Comparison of ENCODE assay signal across 15 mouse cellular contexts in genomic region chr10:3931831-3932230, GRCm38 (mm10).
A peak's percentile ranks its signal among the peaks of the same experiment; 100 is the strongest.
DNase-seq lines count a peak whose midpoint lies in the region.
"Had no signal": no experiment of that assay in that cellular context is flagged by ENCODE, and none has a peak within 500 bp of the region (broad histone marks: within the 10 kb centered on the region; RNA-seq: fewer than 3 reads in every experiment).

No protein-coding gene starts in this region.

- peak; percentile 21 for DNase-seq in heart, adult 11 months
- DNase-seq in heart, adult 9 months (ENCODE audit: low spot score in 2 of 2) = no peak
- DNase-seq in adipocyte (ENCODE audit: low spot score) (peak; percentile 30), liver (no peak)
- peak; percentile 35 for DNase-seq in retina, embryonic 14.5 days (ENCODE audit: low spot score)
- DNase-seq in right cerebral cortex, postnatal 36 days (ENCODE audit: low spot score in 2 of 2) = no peak
- DNase-seq: adrenal gland, adult 8-10 months; adrenal gland, postnatal 25 days; B cell, adult 2 months; cerebellum, postnatal 36 days; embryo, embryonic 11 days; gastrocnemius, postnatal 10 days; gastrocnemius, postnatal 36 days; heart, postnatal 10 days; heart, postnatal 36 days had no signal

Comparison
In these comparisons a context has a peak if more than half of its experiments do, and no peak if none do; other contexts are left out.
1. DNase-seq: peak in heart, adult 11 months (single experiment), adipocyte (single experiment) and retina, embryonic 14.5 days (single experiment); none in heart, adult 9 months (0 of 2), liver (single experiment) and right cerebral cortex, postnatal 36 days (0 of 2).